Mouse (Mus musculus) embryonic facial prominence, embryonic 14.5 days (tissue): ENCODE data around the gene Psmd11. TPM values are rescaled to one million over a fixed set of nuclear protein-coding genes. Genes with fewer than 3 reads are reported as not detected.

Experiments
- ATAC-seq: fragments of 200-750 bp; cut with Nextera tagmentation; 2 replicates; pipeline ENCODE4 v1.8.0; 2017; ENCODE audit warnings: low read depth, moderate number of reproducible peaks, moderate TSS enrichment
- DNase-seq: peaks from one replicate; pipeline ENCODE4 v3.0.0-alpha.2; 2015; ENCODE audit warnings: low spot score
- H3K27ac ChIP-seq: fragments of 300-500 bp; sonication (generic); replicated peaks from 2 replicates; pipeline ENCODE4 v1.5.1; 2014; ENCODE audit warnings: low read depth, mild to moderate bottlenecking, low read length, moderate library complexity
- H3K27me3 ChIP-seq: fragments of 300-500 bp; sonication (generic); replicated peaks from 2 replicates; pipeline ENCODE4 v1.6.1; 2014; ENCODE audit warnings: low read length; ENCODE audit not compliant: control insufficient read depth, insufficient read depth
- H3K36me3 ChIP-seq: fragments of 300-500 bp; sonication (generic); 2 replicates; pipeline ENCODE4 v1.6.1; 2014; ENCODE audit warnings: low read length, mixed read lengths; ENCODE audit not compliant: control insufficient read depth, insufficient read depth
- H3K4me1 ChIP-seq: fragments of 300-500 bp; sonication (generic); 2 replicates; pipeline ENCODE4 v1.6.1; 2014; ENCODE audit warnings: antibody characterized with exemption, low read length; ENCODE audit not compliant: control insufficient read depth, insufficient read depth
- H3K4me2 ChIP-seq: fragments of 300-500 bp; sonication (generic); 2 replicates; pipeline ENCODE4 v1.6.1; 2014; ENCODE audit warnings: low read depth, mild to moderate bottlenecking, low read length, moderate library complexity, mixed read lengths
- H3K4me3 ChIP-seq: fragments of 300-500 bp; sonication (generic); 2 replicates; pipeline ENCODE4 v1.5.1; 2014; ENCODE audit warnings: low read depth, mild to moderate bottlenecking, low read length
- H3K9ac ChIP-seq: fragments of 300-500 bp; sonication (generic); 2 replicates; pipeline ENCODE4 v1.6.1; 2014; ENCODE audit warnings: low read depth, mild to moderate bottlenecking, low read length, moderate library complexity, mixed read lengths
- H3K9me3 ChIP-seq: fragments of 300-500 bp; sonication (generic); 2 replicates; pipeline ENCODE4 v1.6.1; 2016; ENCODE audit warnings: low read length; ENCODE audit not compliant: control insufficient read depth
- whole genome bisulfite sequencing: fragments of 180-500 bp; shearing (Covaris S2); extraction: QIAGEN DNeasy Blood & Tissue Kit; methylation state at CpG from one replicate; pipeline ENCODE4 v1.1.7; 2014; 5-methylcytosine and 5-hydroxymethylcytosine counted together
- polyA plus RNA-seq: library from polyadenylated mRNA; unstranded; fragments of >200 nt; fragmentation: Nextera tagmentation; extraction: Ambion mirVana; gene quantifications from 2 replicates; pipeline ENCODE4 v1.2.1, GENCODE M21; 2014

Psmd11 gene
- polyA plus RNA-seq, 1 experiment from 2014 or later: 264 TPM

DNA sequence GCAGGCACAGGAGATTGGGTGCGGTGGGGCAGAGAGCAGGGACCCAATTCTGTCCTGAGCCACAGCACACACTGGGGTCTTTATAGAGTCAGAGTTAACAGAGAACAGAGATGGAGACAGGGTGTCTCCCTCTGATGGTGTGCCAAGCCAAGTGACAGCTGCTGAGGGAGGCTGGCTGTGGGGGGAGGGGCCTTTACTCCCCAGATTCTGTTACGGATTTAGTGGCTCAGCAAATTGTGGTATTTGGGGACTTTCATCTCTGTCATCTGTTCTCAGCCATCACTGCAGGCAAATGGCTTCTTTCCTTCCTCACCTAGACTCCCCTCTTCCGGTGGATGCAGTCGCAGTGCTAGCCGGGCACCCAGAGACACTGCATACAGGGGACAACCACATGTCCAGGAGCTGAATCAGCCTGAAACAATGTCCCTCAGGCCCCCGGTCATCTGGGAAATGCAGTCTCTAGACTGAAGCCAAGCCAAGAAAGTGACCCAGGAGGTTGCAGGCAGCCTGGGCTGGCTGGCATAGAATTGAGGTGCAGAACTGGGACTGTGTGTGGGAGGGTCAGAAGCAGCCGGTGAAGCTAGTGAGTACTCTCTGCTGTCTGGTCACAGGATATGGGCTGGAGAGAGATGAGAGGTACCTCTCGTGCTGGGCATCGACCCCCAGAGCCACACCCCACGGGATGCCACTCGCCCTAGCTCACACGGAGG is 60.9 kb downstream of the Psmd11 start:
- Histone ChIP-seq H3K9me3 (no peaks in the 10 kb centered on the region), H3K4me1 (peaks cover 15% of the 10 kb centered on the region), H3K27me3 (no peaks in the 10 kb centered on the region), H3K4me2 (no peak overlapping the region), H3K9ac (0 out of 2 replicates have a peak overlapping the region, but pooled peaks have one; percentile 14), H3K27ac (peak overlapping the region; percentile 34; the same call in 1 of the 2 replicates), H3K36me3 (no peaks in the 10 kb centered on the region), H3K4me3 (no peak overlapping the region)
- WGBS: 35% methylated on average over 12 of the region's 12 CpGs
- peak; percentile 38 for ATAC-seq
- DNase-seq: peak; percentile 71

DNA sequence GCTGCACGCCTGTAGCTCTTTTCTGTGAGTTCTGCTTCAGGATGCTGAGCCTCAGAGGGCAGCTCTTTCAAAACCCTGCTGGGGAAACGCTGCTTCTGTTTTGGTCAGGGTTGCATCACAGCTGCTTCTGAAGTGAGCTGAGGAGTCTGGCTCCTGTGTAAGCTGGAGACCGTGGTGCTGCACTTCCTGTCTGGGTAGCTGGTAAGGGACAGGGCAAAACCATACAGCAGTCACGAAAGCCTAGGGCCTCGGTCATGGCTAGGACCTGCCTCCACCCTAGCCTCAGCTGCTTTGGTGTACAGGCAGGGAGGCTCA is 61.4 kb downstream of the Psmd11 start:
- ATAC-seq (0 out of 2 replicates have a peak, but pooled peaks have one; percentile 5), DNase-seq (no peak)
- WGBS: 39% methylated on average over 4 of the region's 5 CpGs
- Histone ChIP-seq H3K9me3 (no peaks in the 10 kb centered on the region), H3K27ac (peak overlapping the region; percentile 34; the same call in 1 of the 2 replicates), H3K27me3 (no peaks in the 10 kb centered on the region), H3K36me3 (no peaks in the 10 kb centered on the region), H3K9ac (no peak overlapping the region), H3K4me3 (no peak overlapping the region), H3K4me1 (peaks cover 15% of the 10 kb centered on the region), H3K4me2 (no peak overlapping the region)

DNA sequence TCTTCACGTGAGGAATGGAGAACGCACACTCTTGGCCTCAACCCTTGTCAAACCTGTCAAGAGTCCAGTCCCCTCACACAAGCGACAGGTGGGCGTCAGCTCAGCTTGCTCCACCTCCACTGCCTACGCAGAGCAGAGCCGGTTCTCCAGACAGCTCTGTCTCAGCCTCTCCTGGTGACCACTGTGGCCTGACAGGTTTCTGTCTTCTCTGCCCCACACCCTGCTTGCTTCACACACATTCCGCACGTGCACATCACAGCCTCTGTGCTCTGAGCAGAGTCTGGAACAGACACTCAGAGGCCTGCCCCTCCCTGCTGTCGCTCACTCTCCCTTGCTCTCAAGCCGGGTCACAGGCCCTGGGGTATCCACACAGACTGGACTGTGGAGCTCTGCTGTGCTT is 62.4 kb downstream of the Psmd11 start:
- no peak overlapping the region for H3K4me2 ChIP-seq
- H3K9me3 ChIP-seq: no peaks in the 10 kb centered on the region
- no peak overlapping the region for H3K27ac ChIP-seq
- H3K4me1 ChIP-seq: peaks cover 15% of the 10 kb centered on the region
- H3K9ac ChIP-seq: no peak overlapping the region
- 60% methylated on average over 10 of the region's 10 CpGs for WGBS
- no peaks in the 10 kb centered on the region for H3K27me3 ChIP-seq
- no peaks in the 10 kb centered on the region for H3K36me3 ChIP-seq
- ATAC-seq: no peak
- no peak overlapping the region for H3K4me3 ChIP-seq
- no peak for DNase-seq

DNA sequence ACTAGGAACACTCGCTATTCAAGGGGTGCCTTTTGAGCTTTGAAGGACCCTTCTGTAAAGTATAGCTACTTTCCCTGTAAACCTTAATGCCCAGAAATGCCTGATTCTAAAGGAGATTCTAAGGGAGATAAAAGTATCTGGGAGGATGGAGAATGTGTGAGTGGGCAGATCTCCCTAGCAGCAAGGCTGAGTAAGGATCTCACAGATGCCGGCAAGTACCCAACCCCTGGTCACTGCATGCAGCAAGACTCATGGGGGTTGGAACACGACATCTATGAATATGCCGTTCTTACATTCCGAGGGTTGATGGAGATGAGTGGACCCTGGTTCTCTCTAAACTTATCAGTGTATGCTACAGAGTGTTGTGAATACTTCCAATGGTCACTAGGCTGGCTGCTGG is 64.8 kb downstream of the Psmd11 start:
- Histone ChIP-seq H3K27ac (no peak overlapping the region), H3K27me3 (no peaks in the 10 kb centered on the region), H3K36me3 (no peaks in the 10 kb centered on the region), H3K4me2 (no peak overlapping the region), H3K4me1 (peaks cover 15% of the 10 kb centered on the region), H3K4me3 (no peak overlapping the region), H3K9me3 (no peaks in the 10 kb centered on the region), H3K9ac (no peak overlapping the region)
- no peak for DNase-seq
- no peak for ATAC-seq
- 94% methylated on average over 5 of the region's 5 CpGs for WGBS

DNA sequence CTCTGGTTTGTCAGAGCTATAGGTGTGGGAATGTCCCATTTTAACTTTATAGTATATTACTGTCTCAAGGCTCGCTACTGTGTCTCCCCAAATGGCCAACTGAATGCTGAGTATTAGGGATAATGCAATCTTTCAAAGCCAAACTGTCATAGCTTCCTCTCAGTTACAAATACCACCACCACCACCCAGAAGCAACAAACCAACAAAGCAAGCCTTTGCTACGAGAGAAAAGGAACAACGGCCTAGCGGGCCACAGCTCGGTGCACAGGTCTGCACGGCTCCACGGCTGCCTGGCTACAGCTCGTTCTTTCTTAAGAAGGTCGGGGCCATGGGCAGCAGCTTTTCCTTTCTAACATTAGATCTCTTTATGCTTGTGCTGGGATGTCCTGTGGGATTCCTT is 66.4 kb downstream of the Psmd11 start:
- DNase-seq (no peak), ATAC-seq (no peak)
- H3K9ac ChIP-seq: no peak overlapping the region
- no peaks in the 10 kb centered on the region for H3K36me3 ChIP-seq
- WGBS: 76% methylated on average over 9 of the region's 9 CpGs
- no peak overlapping the region for H3K4me3 ChIP-seq
- H3K9me3 ChIP-seq: no peaks in the 10 kb centered on the region
- peaks cover 11% of the 10 kb centered on the region for H3K4me1 ChIP-seq
- H3K27ac ChIP-seq: no peak overlapping the region
- H3K4me2 ChIP-seq: no peak overlapping the region
- H3K27me3 ChIP-seq: no peaks in the 10 kb centered on the region

DNA sequence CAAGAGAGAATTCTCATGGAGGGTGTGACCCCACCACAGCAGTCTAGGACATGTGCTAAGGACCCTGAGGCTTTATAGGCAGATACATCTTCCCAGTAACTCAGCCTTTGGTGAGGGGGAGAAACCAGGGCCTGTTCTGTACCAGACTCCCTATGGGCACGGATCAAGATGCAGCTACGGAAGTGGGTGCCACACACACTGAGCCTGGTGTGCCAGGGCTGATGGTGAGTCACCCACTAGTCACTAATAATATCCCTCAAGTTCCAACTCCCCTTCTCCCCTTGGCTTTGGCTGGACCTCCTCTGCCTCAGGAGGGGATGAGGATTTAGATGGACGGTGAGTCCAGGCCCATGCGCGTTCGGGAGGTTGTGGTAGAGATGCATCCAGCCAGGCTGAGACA is 67.6 kb downstream of the Psmd11 start:
- no peak for DNase-seq
- no peaks in the 10 kb centered on the region for H3K27me3 ChIP-seq
- peaks cover 9% of the 10 kb centered on the region for H3K4me1 ChIP-seq
- H3K4me2 ChIP-seq: no peak overlapping the region
- no peak overlapping the region for H3K27ac ChIP-seq
- ATAC-seq: no peak
- H3K9me3 ChIP-seq: no peaks in the 10 kb centered on the region
- H3K36me3 ChIP-seq: no peaks in the 10 kb centered on the region
- no peak overlapping the region for H3K4me3 ChIP-seq
- WGBS: 89% methylated on average over 6 of the region's 6 CpGs
- no peak overlapping the region for H3K9ac ChIP-seq

DNA sequence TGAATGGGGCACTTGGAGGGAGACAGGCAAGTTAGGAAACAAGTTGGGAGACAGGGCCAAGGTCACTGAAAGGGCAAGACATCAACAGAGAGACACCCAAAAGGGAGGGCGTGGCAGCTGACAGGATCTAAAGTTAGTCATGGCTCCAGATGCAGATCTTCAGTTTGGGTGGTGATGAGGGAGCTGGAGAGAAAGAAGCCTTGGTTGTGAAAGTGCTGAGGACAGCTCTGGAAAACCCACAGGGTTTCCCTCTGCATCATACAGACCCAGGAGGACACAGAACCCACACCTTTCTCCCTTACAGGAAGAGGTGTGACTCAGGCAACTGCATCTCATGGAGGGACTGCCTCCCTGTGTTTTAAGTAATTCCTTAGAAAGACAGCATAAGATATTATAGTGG is 68.2 kb downstream of the Psmd11 start:
- no peaks in the 10 kb centered on the region for H3K27me3 ChIP-seq
- WGBS: 79% methylated on average over 1 of the region's 1 CpGs
- peaks cover 9% of the 10 kb centered on the region for H3K4me1 ChIP-seq
- H3K36me3 ChIP-seq: no peaks in the 10 kb centered on the region
- no peak overlapping the region for H3K27ac ChIP-seq
- no peak overlapping the region for H3K4me3 ChIP-seq
- ATAC-seq (no peak), DNase-seq (no peak)
- H3K4me2 ChIP-seq: no peak overlapping the region
- no peak overlapping the region for H3K9ac ChIP-seq
- no peaks in the 10 kb centered on the region for H3K9me3 ChIP-seq

DNA sequence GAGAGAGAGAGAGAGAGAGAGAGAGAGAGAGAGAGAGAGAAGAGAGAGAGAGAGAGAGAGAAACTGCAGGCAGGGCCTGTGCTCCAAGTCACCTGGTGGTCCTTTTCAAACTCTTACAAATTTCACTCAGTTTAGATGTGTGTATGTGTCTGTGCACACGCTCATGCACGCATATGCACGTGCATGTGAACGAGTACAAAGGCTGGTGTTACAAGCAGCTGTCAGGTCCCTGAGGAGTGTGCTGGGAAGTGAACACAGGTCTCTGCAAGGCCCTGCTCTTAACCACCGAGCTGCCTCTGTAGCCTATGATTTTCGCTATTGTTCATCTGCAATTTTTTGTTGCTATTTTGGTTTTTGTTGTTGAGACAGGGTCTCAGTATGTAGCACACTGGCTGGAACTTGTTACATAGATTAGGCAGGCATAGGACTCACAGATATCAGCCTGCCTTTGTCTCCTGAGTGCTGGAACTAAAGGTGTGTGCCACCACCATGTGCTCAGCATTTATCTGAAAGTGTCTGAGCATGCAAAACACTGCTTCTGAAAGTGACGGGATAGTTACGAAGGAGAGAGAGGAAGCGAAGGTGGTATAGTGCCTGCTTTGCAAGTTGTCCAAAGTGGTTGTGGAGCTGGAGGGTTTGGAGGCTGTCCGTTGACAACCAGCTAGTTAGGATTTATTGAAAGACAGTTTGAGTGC is 69.0 kb downstream of the Psmd11 start:
- ATAC-seq (no peak), DNase-seq (no peak)
- H3K27ac ChIP-seq: no peak overlapping the region
- no peak overlapping the region for H3K4me2 ChIP-seq
- H3K9ac ChIP-seq: no peak overlapping the region
- H3K4me3 ChIP-seq: no peak overlapping the region
- no peaks in the 10 kb centered on the region for H3K27me3 ChIP-seq
- no peaks in the 10 kb centered on the region for H3K36me3 ChIP-seq
- WGBS: 73% methylated on average over 10 of the region's 10 CpGs
- H3K4me1 ChIP-seq: peaks cover 9% of the 10 kb centered on the region
- H3K9me3 ChIP-seq: no peaks in the 10 kb centered on the region
